Mouse (Mus musculus) liver, adult 10 weeks (tissue): ENCODE measurements around the gene Mydgf. TPM values are rescaled to one million over a fixed set of nuclear protein-coding genes. Genes with fewer than 3 reads are reported as not detected.

Experiments
- polyA plus RNA-seq: library from polyadenylated mRNA; stranded (reverse); fragments of 350-450 nt; fragmentation: Illumina TruSeq; extraction: RNeasy Lipid Tissue Mini Kit (QIAGEN cat#74804); gene quantifications from one replicate; pipeline ENCODE4 v1.2.3, GENCODE M21; 2014; ENCODE audit warnings: low read depth, low replicate concordance

Mydgf gene
- polyA plus RNA-seq: 15.3 TPM

GRCm38 (mm10) chr17:56183658-56184103 lies at the start of gene Mydgf:
Mydgf (minus strand) TSS chr17:56183920.

GRCm38 (mm10) chr17:56218377-56219191 lies 34.9 kb upstream of the Mydgf start, which contains the start of gene Dpp9:
Dpp9 (minus strand) TSS chr17:56218905.

GRCm38 (mm10) chr17:56162231-56162774 lies 21.4 kb downstream of the Mydgf start, which contains the start of gene Tnfaip8l1:
Tnfaip8l1 (plus strand) TSS chr17:56162477.

GRCm38 (mm10) chr17:56139858-56140595 lies 43.7 kb downstream of the Mydgf start, which contains the start of gene Sema6b:
Sema6b (minus strand) TSS chr17:56140343.

Other genes starting within 250 kb of the Mydgf start
- 11.8 TPM for gene Zfp119b, start 234.4 kb downstream of the Mydgf start, polyA plus RNA-seq
- not detected for gene Ebi3, start 231.3 kb downstream of the Mydgf start, polyA plus RNA-seq
- gene Yju2, start 224.8 kb downstream of the Mydgf start, polyA plus RNA-seq: 0.45 TPM
- not detected for gene Shd, start 213.5 kb downstream of the Mydgf start, polyA plus RNA-seq
- gene Fsd1, start 197.4 kb downstream of the Mydgf start, polyA plus RNA-seq: not detected
- gene Stap2, start 178.3 kb downstream of the Mydgf start, polyA plus RNA-seq: 10.6 TPM
- gene Mpnd, start 178.2 kb downstream of the Mydgf start, polyA plus RNA-seq: 1.8 TPM
- gene Sh3gl1, start 147.3 kb downstream of the Mydgf start, polyA plus RNA-seq: 0.42 TPM
- gene Chaf1a, start 143.5 kb downstream of the Mydgf start, polyA plus RNA-seq: 0.13 TPM
- 15.0 TPM for gene Ubxn6, start 108.9 kb downstream of the Mydgf start, polyA plus RNA-seq
- 4.5 TPM for gene Hdgfl2, start 104.3 kb downstream of the Mydgf start, polyA plus RNA-seq
- 0.24 TPM for gene Plin4, start 74.1 kb downstream of the Mydgf start, polyA plus RNA-seq
- 8.7 TPM for gene Plin5, start 66.3 kb downstream of the Mydgf start, polyA plus RNA-seq
- gene Lrg1, start 61.9 kb downstream of the Mydgf start, polyA plus RNA-seq: 5.9 TPM
- not detected for gene Sema6b, start 43.6 kb downstream of the Mydgf start, polyA plus RNA-seq
- gene Tnfaip8l1, start 21.4 kb downstream of the Mydgf start, polyA plus RNA-seq: 7.9 TPM
- gene Dpp9, start 35.0 kb upstream of the Mydgf start, polyA plus RNA-seq: 1.1 TPM
- gene Fem1a, start 72.9 kb upstream of the Mydgf start, polyA plus RNA-seq: 2.0 TPM
- 0.61 TPM for gene Ticam1, start 92.9 kb upstream of the Mydgf start, polyA plus RNA-seq
- gene Plin3, start 109.0 kb upstream of the Mydgf start, polyA plus RNA-seq: 6.8 TPM
- gene Arrdc5, start 116.4 kb upstream of the Mydgf start, polyA plus RNA-seq: not detected
- gene Uhrf1, start 119.4 kb upstream of the Mydgf start, polyA plus RNA-seq: not detected
- gene Kdm4b, start 142.1 kb upstream of the Mydgf start, polyA plus RNA-seq: 0.64 TPM